Mouse (Mus musculus): Measurements from ENCODE around the gene Scn1a. TPM values are rescaled to one million over a fixed set of nuclear protein-coding genes. Genes with fewer than 3 reads are reported as not detected.

The Scn1a gene
- not detected for total RNA-seq (2023)

DNA sequence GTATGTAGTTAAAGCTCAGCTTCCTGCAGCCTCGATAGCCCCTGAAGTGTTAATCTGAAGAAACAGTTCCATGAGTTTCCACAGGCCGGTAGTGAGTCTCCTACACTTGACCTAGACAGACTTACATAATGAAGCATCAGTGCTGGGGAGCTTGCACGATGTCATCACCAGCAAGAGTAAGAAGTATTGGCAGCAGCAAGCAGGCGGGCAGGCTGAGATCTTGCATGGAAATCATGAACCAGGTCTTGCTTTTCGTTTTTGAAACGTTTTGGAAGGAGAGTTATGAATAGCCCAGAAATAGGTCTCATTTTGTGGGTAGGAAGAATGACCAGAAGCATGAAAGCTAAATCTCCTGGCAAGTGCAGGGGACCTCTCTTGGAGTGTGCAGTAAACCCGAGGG lies at the start of gene Scn1a:
Scn1a (minus strand) TSS at position 130 of the 400 bp plus-strand sequence.

GRCm38 (mm10) chr2:66256220-66257131 lies 184.2 kb downstream of the Scn1a start, which contains the start of gene Ttc21b:
Gene Ttc21b (minus strand): TSS chr2:66256617.

Other genes starting within 250 kb of the Scn1a start
- gene Ttc21b, start 184.2 kb downstream of the Scn1a start, total RNA-seq (2023), result 6.2 TPM
- not detected for gene Scn9a, start 194.1 kb upstream of the Scn1a start, total RNA-seq (2023)